Mouse (Mus musculus): ENCODE measurements around the gene Peg12.

- no peak for TF ChIP-seq CTCF (IDR thresholded peaks at IDR 0.05; ENCODE audit: low read depth, low read length)
- no peak for TF ChIP-seq POLR2A (IDR thresholded peaks at IDR 0.05; ENCODE audit: extremely low read depth, insufficient read depth, low read length)
Measured at GRCm38 (mm10) chr7:62452353-62452752, 12.0 kb downstream of the Peg12 start.

All from liver, adult 2 months (tissue).